14 mouse cellular contexts compared by ENCODE assay signal in the genomic region with DNA sequence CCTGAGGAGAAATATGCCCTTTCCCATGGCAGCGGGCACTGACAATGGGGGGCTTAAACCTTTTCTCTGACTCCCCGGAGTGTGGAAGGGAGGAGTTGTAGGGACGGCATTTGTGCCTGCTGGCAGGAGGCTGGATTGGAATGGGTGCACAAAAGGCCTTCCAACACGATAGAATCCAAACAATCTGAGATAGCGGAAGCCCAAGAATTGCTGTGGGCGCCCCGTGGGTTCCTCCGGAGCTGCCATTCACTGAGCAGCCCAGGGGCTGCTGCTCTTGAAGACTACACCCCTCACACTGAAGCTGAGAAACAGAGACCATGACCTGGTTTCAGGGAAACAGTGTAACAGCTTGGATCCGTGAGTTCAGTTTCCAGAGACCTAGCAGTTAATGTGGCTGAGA.
DNase-seq lines count a peak whose midpoint lies in the region; ATAC-seq and TF ChIP-seq lines count a peak whose summit lies in the region.
"Had no signal": no experiment of that assay in that cellular context is flagged by ENCODE, and none has a peak within 500 bp of the region (broad histone marks: within the 10 kb centered on the region; RNA-seq: fewer than 3 reads in every experiment).

No protein-coding gene starts in this region.

- no peak for TF ChIP-seq EP300 in heart, postnatal 0 days (IDR thresholded peaks at IDR 0.05; ENCODE audit: low read depth)

- H3K27me3 ChIP-seq in heart, postnatal 0 days (ENCODE audit: control insufficient read depth, insufficient read depth, low read length) = no peaks in the 10 kb centered on the region
- H3K27me3 ChIP-seq in forebrain, embryonic 11.5 days (ENCODE audit: control insufficient read depth, insufficient read depth, low read length) = no peaks in the 10 kb centered on the region
- H3K27me3 ChIP-seq in midbrain, embryonic 12.5 days = no peaks in the 10 kb centered on the region

- no peak for TF ChIP-seq CTCF in heart, postnatal 0 days (IDR thresholded peaks at IDR 0.05; ENCODE audit: low read depth)

- peak overlapping the region; percentile 69 for H3K27ac ChIP-seq in heart, postnatal 0 days (ENCODE audit: low read depth)
- 0 out of 2 replicates have a peak overlapping the region, but pooled peaks have one; percentile 10 for H3K27ac ChIP-seq in forebrain, embryonic 11.5 days (ENCODE audit: low read depth, low read length)
- peak overlapping the region; percentile 52; the same call in 1 of the 2 replicates for H3K27ac ChIP-seq in midbrain, embryonic 12.5 days (replicated peaks)
- H3K27ac ChIP-seq: gastrocnemius, adult 2 months had no signal

- intact Hi-C loops in heart, postnatal 14 days (cut with DNase I) = no loop called here

- H3K4me3 ChIP-seq in heart, postnatal 0 days (ENCODE audit: low read depth, low read length) = no peak overlapping the region
- H3K4me3 ChIP-seq in forebrain, embryonic 11.5 days (ENCODE audit: low read depth, low read length) = no peak overlapping the region
- no peak overlapping the region for H3K4me3 ChIP-seq in midbrain, embryonic 12.5 days
- H3K4me3 ChIP-seq: gastrocnemius, adult 2 months; myocyte had no signal

- no peak overlapping the region for H3K4me2 ChIP-seq in heart, postnatal 0 days (ENCODE audit: low read depth, low read length)
- H3K4me2 ChIP-seq in forebrain, embryonic 11.5 days (ENCODE audit: low read depth, low read length, severe bottlenecking) = peak overlapping the region; percentile 8; the same call in 1 of the 2 replicates
- H3K4me2 ChIP-seq in midbrain, embryonic 12.5 days (replicated peaks) = peak overlapping the region; percentile 8; the same call in 1 of the 2 replicates

- 37% methylated on average over 9 of the region's 9 CpGs for WGBS in heart, postnatal 0 days
- 20% methylated on average over 9 of the region's 9 CpGs for WGBS in forebrain, embryonic 11.5 days
- 7% methylated on average over 9 of the region's 9 CpGs for WGBS in midbrain, embryonic 12.5 days

- peaks cover 13% of the 10 kb centered on the region; the same call in 1 of the 2 replicates for H3K36me3 ChIP-seq in heart, postnatal 0 days (replicated peaks; ENCODE audit: control insufficient read depth, insufficient read depth, low read length)
- no peaks in the 10 kb centered on the region; the same call in 1 of the 2 replicates for H3K36me3 ChIP-seq in forebrain, embryonic 11.5 days (ENCODE audit: control insufficient read depth, insufficient read depth, low read length)
- peaks cover 3% of the 10 kb centered on the region; the same call in 1 of the 2 replicates for H3K36me3 ChIP-seq in midbrain, embryonic 12.5 days

- H3K9ac ChIP-seq in heart, postnatal 0 days (replicated peaks; ENCODE audit: low read depth, low read length) = no peak overlapping the region
- H3K9ac ChIP-seq in forebrain, embryonic 11.5 days (ENCODE audit: low read length) = no peak overlapping the region
- H3K9ac ChIP-seq in midbrain, embryonic 12.5 days (replicated peaks) = no peak overlapping the region

- no peak for ATAC-seq in heart, postnatal 0 days (ENCODE audit: insufficient read depth, low read depth)
- 0 out of 2 replicates have a peak, but pooled peaks have one; percentile 11 for ATAC-seq in forebrain, embryonic 11.5 days (replicated peaks; ENCODE audit: low FRiP score)
- ATAC-seq in midbrain, embryonic 12.5 days (ENCODE audit: low FRiP score, low read depth) = peak; percentile 13; the same call in 1 of the 2 replicates

- no peak for DNase-seq in heart, postnatal 0 days (ENCODE audit: low spot score)
- no peak for DNase-seq in heart, postnatal 14 days
- peak; percentile 19 for DNase-seq in ES-CJ7 (ENCODE audit: low read depth, low spot score)
- DNase-seq in forebrain, embryonic 11.5 days (ENCODE audit: low spot score) = no peak
- DNase-seq in embryo, embryonic 9.5 days (ENCODE audit: extremely low spot score) = no peak
- DNase-seq in kidney, postnatal 14 days = no peak
- no peak for DNase-seq in thymus, postnatal 14 days
- DNase-seq: adrenal gland, postnatal 14 days; gastrocnemius, adult 2 months; kidney, postnatal 4 days; lung, postnatal 36 days; thymus, postnatal 25 days had no signal

- H3K4me1 ChIP-seq in heart, postnatal 0 days (ENCODE audit: control insufficient read depth, insufficient read depth) = peaks cover 39% of the 10 kb centered on the region
- H3K4me1 ChIP-seq in forebrain, embryonic 11.5 days (replicated peaks; ENCODE audit: control insufficient read depth, insufficient read depth, low read length) = peaks cover 25% of the 10 kb centered on the region
- peaks cover 40% of the 10 kb centered on the region for H3K4me1 ChIP-seq in midbrain, embryonic 12.5 days

- H3K9me3 ChIP-seq in heart, postnatal 0 days (replicated peaks; ENCODE audit: control insufficient read depth, low read length) = no peaks in the 10 kb centered on the region
- H3K9me3 ChIP-seq in forebrain, embryonic 11.5 days (ENCODE audit: control insufficient read depth, low read length) = no peaks in the 10 kb centered on the region
- no peaks in the 10 kb centered on the region for H3K9me3 ChIP-seq in midbrain, embryonic 12.5 days

Comparison
In these comparisons a context has a peak if more than half of its experiments do, and no peak if none do; other contexts are left out.
1. H3K27ac ChIP-seq: peak in every context shown above with its lines; median percentile 69 in heart, postnatal 0 days; 52 in midbrain, embryonic 12.5 days; 10 in forebrain, embryonic 11.5 days.